Mouse (Mus musculus) T-cell, adult 2 months (primary cell): ENCODE measurements around the gene Sult2a5.

ENCODE experiments used
- DNase-seq: peaks from one replicate; pipeline ENCODE4 v3.0.0; 2022; ENCODE audit warnings: low spot score

The Sult2a5 gene

GRCm38 (mm10) chr7:13623667-13624066, at the start of gene Sult2a5:
Gene Sult2a5, plus strand, starts transcription at chr7:13623967.
- DNase-seq: no peak
